Mouse (Mus musculus) intestine, embryonic 15.5 days (tissue): Measurements from ENCODE around the gene Krtap19-9b. TPM values are rescaled to one million over a fixed set of nuclear protein-coding genes. Genes with fewer than 3 reads are reported as not detected.

Experiments used
- ATAC-seq: fragments of 200-750 bp; cut with Nextera tagmentation; 2 replicates; pipeline ENCODE4 v1.8.0; 2017; ENCODE audit warnings: moderate TSS enrichment, moderate library complexity
- H3K27ac ChIP-seq: fragments of 300-500 bp; sonication (generic); 2 replicates; pipeline ENCODE4 v1.5.1; 2015; ENCODE audit warnings: mild to moderate bottlenecking, inconsistent platforms
- H3K27me3 ChIP-seq: fragments of 300-500 bp; sonication (generic); replicated peaks from 2 replicates; pipeline ENCODE4 v1.6.1; 2015; ENCODE audit warnings: inconsistent platforms
- H3K36me3 ChIP-seq: fragments of 300-500 bp; sonication (generic); 2 replicates; pipeline ENCODE4 v1.6.1; 2015; ENCODE audit warnings: inconsistent platforms
- H3K4me1 ChIP-seq: fragments of 300-500 bp; sonication (generic); replicated peaks from 2 replicates; pipeline ENCODE4 v1.6.1; 2015; ENCODE audit warnings: inconsistent platforms
- H3K4me2 ChIP-seq: fragments of 300-500 bp; sonication (generic); replicated peaks from 2 replicates; pipeline ENCODE4 v1.6.1; 2015; ENCODE audit warnings: mild to moderate bottlenecking, inconsistent platforms
- H3K4me3 ChIP-seq: fragments of 300-500 bp; sonication (generic); replicated peaks from 2 replicates; pipeline ENCODE4 v1.5.1; 2015; ENCODE audit warnings: inconsistent platforms
- H3K9ac ChIP-seq: fragments of 300-500 bp; sonication (generic); 2 replicates; pipeline ENCODE4 v1.6.1; 2015; ENCODE audit warnings: inconsistent platforms
- H3K9me3 ChIP-seq: fragments of 300-500 bp; sonication (generic); 2 replicates; pipeline ENCODE4 v1.6.1; 2016; ENCODE audit warnings: inconsistent platforms
- WGBS: fragments of 180-500 bp; shearing (Covaris S2); methylation state at CpG from one replicate; pipeline ENCODE4 v1.1.7; 2015; 5-methylcytosine and 5-hydroxymethylcytosine counted together
- polyA plus RNA-seq: library from polyadenylated mRNA; unstranded; fragments of >200 nt; fragmentation: Nextera tagmentation; extraction: Ambion mirVana; gene quantifications from 2 replicates; pipeline ENCODE4 v1.2.1, GENCODE M21; 2015

The Krtap19-9b gene
- polyA plus RNA-seq, result not detected in 2 replicates

GRCm38 (mm10) chr16:88932165-88932564, at the start of gene Krtap19-9b:
Gene Krtap19-9b, minus strand, starts transcription at chr16:88932265.
- Histone ChIP-seq H3K9ac (no peak within 1 kb of the TSS), H3K27me3 (no peaks in the 10 kb centered on the region), H3K4me3 (no peak within 1 kb of the TSS), H3K4me2 (no peak within 1 kb of the TSS), H3K27ac (no peak within 1 kb of the TSS), H3K36me3 (no peaks in the 10 kb centered on the region), H3K9me3 (no peaks in the 10 kb centered on the region), H3K4me1 (no peaks in the 10 kb centered on the region)
- 84% methylated on average over 3 of the region's 3 CpGs for WGBS
- ATAC-seq, result no peak

DNA sequence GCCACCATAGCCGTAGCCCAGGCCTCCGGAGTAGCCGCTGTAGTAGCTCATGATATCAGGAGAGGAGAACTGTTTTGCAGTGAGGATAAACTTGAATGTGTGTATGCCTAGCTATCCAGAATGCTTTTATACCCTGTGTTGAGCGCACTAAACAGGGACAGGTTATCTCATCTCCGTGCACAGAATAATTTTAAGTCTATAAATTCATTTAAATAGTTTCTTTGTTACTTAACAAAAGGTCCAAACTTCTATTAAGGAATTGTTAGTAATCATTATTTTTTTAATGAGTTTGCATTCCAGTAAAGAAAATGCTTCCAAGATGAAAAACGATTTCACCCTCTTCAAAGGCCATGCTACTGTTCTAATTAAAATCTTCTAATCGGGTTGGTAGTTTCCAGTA, 30.7 kb upstream of the Krtap19-9b start, which contains the start of gene Krtap16-3:
Krtap16-3 (minus strand) TSS at position 101 of the 400 bp plus-strand sequence.
- Histone ChIP-seq H3K9ac (no peak within 1 kb of the TSS), H3K36me3 (no peaks in the 10 kb centered on the region), H3K4me2 (no peak within 1 kb of the TSS), H3K4me1 (no peaks in the 10 kb centered on the region), H3K9me3 (no peaks in the 10 kb centered on the region), H3K4me3 (no peak within 1 kb of the TSS), H3K27ac (no peak within 1 kb of the TSS), H3K27me3 (no peaks in the 10 kb centered on the region)
- no peak for ATAC-seq
- 89% methylated on average over 7 of the region's 7 CpGs for WGBS

- ATAC-seq, result no peak
- Histone ChIP-seq H3K27me3 (no peaks in the 10 kb centered on the region), H3K9ac (no peak overlapping the region), H3K4me2 (no peak overlapping the region), H3K4me3 (no peak overlapping the region), H3K36me3 (no peaks in the 10 kb centered on the region), H3K4me1 (no peaks in the 10 kb centered on the region), H3K27ac (no peak overlapping the region), H3K9me3 (no peaks in the 10 kb centered on the region)
- 89% methylated on average over 6 of the region's 6 CpGs for WGBS
These were observed 9.0 kb upstream of the Krtap19-9b start for GRCm38 (mm10) chr16:88941106-88941505.

- no peak for ATAC-seq
- Histone ChIP-seq H3K4me3 (no peak overlapping the region), H3K4me2 (no peak overlapping the region), H3K36me3 (no peaks in the 10 kb centered on the region), H3K9me3 (no peaks in the 10 kb centered on the region), H3K9ac (no peak overlapping the region), H3K4me1 (no peaks in the 10 kb centered on the region), H3K27ac (no peak overlapping the region), H3K27me3 (no peaks in the 10 kb centered on the region)
- WGBS, result 68% methylated on average over 7 of the region's 7 CpGs
These were observed 6.2 kb upstream of the Krtap19-9b start for GRCm38 (mm10) chr16:88938252-88938651.

DNA sequence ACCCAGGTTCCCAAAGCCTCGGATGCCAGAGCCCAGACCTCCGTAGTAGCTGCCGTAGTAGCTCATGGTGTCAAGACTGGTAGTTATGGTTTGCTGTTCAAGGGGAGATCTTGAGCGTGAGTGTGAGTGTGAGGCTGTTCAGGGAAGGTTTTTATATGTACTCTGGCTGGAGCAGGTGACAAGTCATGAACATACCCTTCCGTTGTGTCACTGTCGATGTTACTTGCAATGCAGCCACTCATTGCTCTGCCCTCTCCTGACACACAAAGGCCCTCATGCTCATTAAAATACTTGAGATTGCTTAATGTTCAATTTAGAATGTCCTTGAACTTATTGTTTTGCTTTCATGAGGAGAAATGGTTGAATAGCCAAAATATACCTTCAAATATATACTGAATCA, 35.7 kb downstream of the Krtap19-9b start, which contains the start of gene Krtap19-5:
Krtap19-5 (minus strand) TSS at position 101 of the 400 bp plus-strand sequence.
- H3K4me3 ChIP-seq, result no peak within 1 kb of the TSS

DNA sequence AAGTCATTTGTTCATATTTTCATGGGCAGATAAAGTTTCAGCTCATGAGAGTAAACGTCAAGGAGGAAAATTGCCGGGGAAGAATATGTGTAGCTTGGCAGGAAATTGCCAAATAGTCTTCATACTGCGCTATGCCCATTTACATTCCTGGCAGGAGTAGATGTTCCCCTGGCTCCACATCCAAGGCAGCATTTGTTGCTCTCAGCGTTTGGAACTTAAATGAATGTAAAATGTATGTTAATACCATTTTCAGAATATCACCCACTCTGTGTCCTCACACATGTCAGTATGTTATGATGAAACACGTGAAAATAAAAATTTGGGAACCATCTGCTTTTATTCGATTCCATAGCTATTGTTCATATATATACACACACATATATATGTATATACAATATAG, 45.2 kb downstream of the Krtap19-9b start:
- 86% methylated on average over 6 of the region's 6 CpGs for WGBS
- no peak overlapping the region for H3K9ac ChIP-seq
- H3K27me3 ChIP-seq, result no peaks in the 10 kb centered on the region
- H3K36me3 ChIP-seq, result no peaks in the 10 kb centered on the region
- H3K27ac ChIP-seq, result no peak overlapping the region
- ATAC-seq, result no peak
- no peaks in the 10 kb centered on the region for H3K4me1 ChIP-seq
- H3K4me2 ChIP-seq, result no peak overlapping the region
- no peak overlapping the region for H3K4me3 ChIP-seq
- no peaks in the 10 kb centered on the region for H3K9me3 ChIP-seq

More for the DNA sequence above, 35.7 kb downstream of the Krtap19-9b start, which contains the start of gene Krtap19-5:
- no peaks in the 10 kb centered on the region for H3K4me1 ChIP-seq
- no peaks in the 10 kb centered on the region for H3K36me3 ChIP-seq
- WGBS, result 90% methylated on average over 6 of the region's 6 CpGs
- no peaks in the 10 kb centered on the region for H3K9me3 ChIP-seq
- no peak for ATAC-seq
- H3K27ac ChIP-seq, result no peak within 1 kb of the TSS
- H3K4me2 ChIP-seq, result no peak within 1 kb of the TSS
- no peak within 1 kb of the TSS for H3K9ac ChIP-seq
- H3K27me3 ChIP-seq, result no peaks in the 10 kb centered on the region

DNA sequence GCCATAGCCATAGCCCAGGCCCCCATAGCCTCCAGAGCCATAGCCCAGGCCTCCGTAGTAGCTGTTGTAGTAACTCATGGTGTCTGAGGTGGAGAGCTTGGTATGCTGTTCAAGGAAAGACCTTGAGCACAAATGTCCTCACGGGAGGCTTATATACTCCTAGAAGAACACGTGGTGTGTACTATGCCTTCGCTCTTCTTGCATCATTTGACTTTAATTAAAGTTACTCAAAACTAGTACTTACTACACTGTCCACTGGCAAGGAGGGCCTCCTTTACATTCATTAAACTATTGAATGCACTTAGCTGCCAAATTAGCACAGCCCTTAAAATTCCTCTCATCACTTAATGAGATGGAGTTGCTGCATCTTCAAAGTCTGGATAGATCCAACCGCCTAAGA, 47.1 kb downstream of the Krtap19-9b start, which contains the start of gene Krtap19-4:
Krtap19-4 (minus strand) TSS at position 101 of the 400 bp plus-strand sequence.
- H3K4me3 ChIP-seq, result no peak within 1 kb of the TSS
- no peak for ATAC-seq
- H3K27ac ChIP-seq, result no peak within 1 kb of the TSS
- no peak within 1 kb of the TSS for H3K9ac ChIP-seq
- no peaks in the 10 kb centered on the region for H3K4me1 ChIP-seq
- no peaks in the 10 kb centered on the region for H3K36me3 ChIP-seq
- H3K27me3 ChIP-seq, result no peaks in the 10 kb centered on the region
- no peak within 1 kb of the TSS for H3K4me2 ChIP-seq
- WGBS, result 93% methylated on average over 5 of the region's 5 CpGs
- no peaks in the 10 kb centered on the region for H3K9me3 ChIP-seq

Other genes starting within 250 kb of the Krtap19-9b start
- not detected in 2 replicates for gene 2310061N02Rik, start 224.3 kb downstream of the Krtap19-9b start, polyA plus RNA-seq
- not detected in 2 replicates for gene Krtap13-1, start 203.4 kb downstream of the Krtap19-9b start, polyA plus RNA-seq
- gene Krtap13, start 180.6 kb downstream of the Krtap19-9b start, polyA plus RNA-seq, result not detected in 2 replicates
- gene 2310034C09Rik, start 173.4 kb downstream of the Krtap19-9b start, polyA plus RNA-seq, result not detected in 2 replicates
- not detected in 2 replicates for gene 2310057N15Rik, start 158.1 kb downstream of the Krtap19-9b start, polyA plus RNA-seq
- gene Gm5965, start 154.4 kb downstream of the Krtap19-9b start, polyA plus RNA-seq, result not detected in 2 replicates
- not detected in 2 replicates for gene Gm20741, start 120.0 kb downstream of the Krtap19-9b start, polyA plus RNA-seq
- gene Krtap15, start 112.0 kb downstream of the Krtap19-9b start, polyA plus RNA-seq, result not detected in 2 replicates
- not detected in 2 replicates for gene Krtap14, start 106.1 kb downstream of the Krtap19-9b start, polyA plus RNA-seq
- not detected in 2 replicates for gene Krtap19-1, start 62.9 kb downstream of the Krtap19-9b start, polyA plus RNA-seq
- not detected in 2 replicates for gene Krtap19-2, start 58.0 kb downstream of the Krtap19-9b start, polyA plus RNA-seq
- gene Krtap19-3, start 54.2 kb downstream of the Krtap19-9b start, polyA plus RNA-seq, result not detected in 2 replicates
- not detected in 2 replicates for gene Krtap19-4, start 47.2 kb downstream of the Krtap19-9b start, polyA plus RNA-seq
- not detected in 2 replicates for gene Krtap19-5, start 35.8 kb downstream of the Krtap19-9b start, polyA plus RNA-seq
- gene Krtap16-3, start 30.6 kb upstream of the Krtap19-9b start, polyA plus RNA-seq, result not detected in 2 replicates
- gene Krtap22-2, start 78.5 kb upstream of the Krtap19-9b start, polyA plus RNA-seq, result not detected in 2 replicates
- not detected in 2 replicates for gene Gm10229, start 83.0 kb upstream of the Krtap19-9b start, polyA plus RNA-seq
- not detected in 2 replicates for gene Krtap6-1, start 99.4 kb upstream of the Krtap19-9b start, polyA plus RNA-seq
- gene Gm10228, start 109.2 kb upstream of the Krtap19-9b start, polyA plus RNA-seq, result not detected in 2 replicates
- gene Krtap6-5, start 115.6 kb upstream of the Krtap19-9b start, polyA plus RNA-seq, result not detected in 2 replicates
- gene 1110025L11Rik, start 131.7 kb upstream of the Krtap19-9b start, polyA plus RNA-seq, result not detected in 2 replicates
- not detected in 2 replicates for gene Krtap6-3, start 151.8 kb upstream of the Krtap19-9b start, polyA plus RNA-seq
- gene Gm6358, start 208.6 kb upstream of the Krtap19-9b start, polyA plus RNA-seq, result not detected in 2 replicates
- not detected in 2 replicates for gene Gm10061, start 218.8 kb upstream of the Krtap19-9b start, polyA plus RNA-seq
- not detected in 2 replicates for gene Gm9789, start 225.7 kb upstream of the Krtap19-9b start, polyA plus RNA-seq
- gene Gm7735, start 237.2 kb upstream of the Krtap19-9b start, polyA plus RNA-seq, result not detected in 2 replicates
- not detected in 2 replicates for gene 1110057P08Rik, start 242.5 kb upstream of the Krtap19-9b start, polyA plus RNA-seq